Mouse (Mus musculus) bone marrow macrophage, adult 2 months (primary cell): ENCODE measurements around the gene Bzw1.

Source experiments
- CTCF ChIP-seq: IDR thresholded peaks from 2 replicates; pipeline ENCODE4 v1.5.1; 2012; ENCODE audit warnings: low read depth, mild to moderate bottlenecking, low read length, moderate library complexity
- POLR2A ChIP-seq: IDR thresholded peaks from 2 replicates; pipeline ENCODE4 v1.6.1; 2012; ENCODE audit warnings: mild to moderate bottlenecking, low read depth, low read length, borderline replicate concordance

DNA sequence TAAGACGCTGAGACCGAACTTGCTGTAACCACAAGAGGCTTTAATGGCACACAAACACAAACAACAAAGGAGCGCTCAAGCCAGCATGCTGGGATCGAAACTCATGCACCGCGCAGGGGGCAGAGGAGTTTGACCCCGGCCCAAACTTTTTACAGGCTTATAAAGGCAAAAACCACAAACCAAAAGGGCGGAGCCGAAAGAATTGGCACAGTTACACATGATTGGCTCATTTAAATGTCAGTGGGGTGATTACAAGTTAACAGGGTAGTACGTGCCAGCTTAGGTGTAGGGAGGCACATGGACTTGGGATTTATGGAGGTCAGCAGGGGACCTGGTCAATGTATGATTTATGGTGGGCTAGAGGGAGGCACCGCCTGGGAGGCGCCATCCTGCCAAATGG, 28.1 kb upstream of the Bzw1 start:
- no peak for TF ChIP-seq POLR2A
- no peak for TF ChIP-seq CTCF
